Mouse (Mus musculus) mouse trophoblast stem cell (cell line): ENCODE data around the gene Itga6.

Experiments used
- in situ Hi-C, 2 experiments: fragments of 300-500 bp; cut with MseI, MboI; formaldehyde crosslinking; loops; 2 replicates in 1 of 2; 3 replicates in 1 of 2; pipeline ENCODE4 v1.15.1; 2025

Gene Itga6

DNA sequence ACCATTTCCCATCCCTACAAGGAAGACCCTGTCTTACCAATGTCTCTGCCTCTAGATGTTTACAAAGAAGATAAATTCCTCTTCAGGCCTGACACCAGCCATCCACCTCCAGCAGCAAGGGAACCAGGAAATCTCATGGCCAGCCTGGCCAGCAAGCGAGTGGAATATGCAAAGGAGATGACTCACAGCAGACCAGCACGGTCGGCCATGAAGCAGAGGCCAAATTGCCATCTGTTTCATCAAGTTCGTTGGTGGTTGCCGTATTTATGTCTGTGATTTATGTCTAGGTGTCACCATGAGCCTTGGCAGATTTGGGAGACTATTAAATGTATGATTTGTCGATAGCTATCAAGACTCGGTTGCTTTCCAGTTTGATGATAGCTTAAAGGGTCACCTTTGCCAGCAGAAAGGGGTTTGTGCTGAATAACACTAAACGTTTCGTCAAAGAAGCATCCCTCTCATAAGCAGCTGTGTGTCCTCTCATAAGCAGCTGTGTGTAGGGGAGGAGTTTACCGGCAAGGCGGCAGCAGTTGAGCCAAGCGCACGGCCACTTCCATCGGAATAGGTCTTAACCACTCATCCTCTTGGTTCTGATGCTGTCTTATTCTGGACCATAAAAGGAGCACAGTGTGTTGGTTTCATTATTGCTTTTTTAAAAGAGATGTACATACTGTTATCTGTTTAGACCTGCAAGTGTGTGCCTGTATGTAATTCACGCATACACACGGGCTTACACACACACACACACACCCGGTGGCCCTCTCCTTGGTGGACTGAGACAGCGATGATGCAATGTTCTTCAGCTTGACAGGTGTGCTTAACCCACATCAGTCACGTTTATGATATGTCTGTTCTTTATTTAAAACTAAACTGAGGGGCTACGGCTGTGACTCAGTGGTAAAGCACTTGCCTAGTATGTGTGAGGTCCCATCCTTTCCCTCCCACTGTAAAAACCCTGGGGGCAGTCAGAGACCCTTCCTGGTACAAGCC, 14.5 kb upstream of the Itga6 start:
- in situ Hi-C loops = no loop called here

DNA sequence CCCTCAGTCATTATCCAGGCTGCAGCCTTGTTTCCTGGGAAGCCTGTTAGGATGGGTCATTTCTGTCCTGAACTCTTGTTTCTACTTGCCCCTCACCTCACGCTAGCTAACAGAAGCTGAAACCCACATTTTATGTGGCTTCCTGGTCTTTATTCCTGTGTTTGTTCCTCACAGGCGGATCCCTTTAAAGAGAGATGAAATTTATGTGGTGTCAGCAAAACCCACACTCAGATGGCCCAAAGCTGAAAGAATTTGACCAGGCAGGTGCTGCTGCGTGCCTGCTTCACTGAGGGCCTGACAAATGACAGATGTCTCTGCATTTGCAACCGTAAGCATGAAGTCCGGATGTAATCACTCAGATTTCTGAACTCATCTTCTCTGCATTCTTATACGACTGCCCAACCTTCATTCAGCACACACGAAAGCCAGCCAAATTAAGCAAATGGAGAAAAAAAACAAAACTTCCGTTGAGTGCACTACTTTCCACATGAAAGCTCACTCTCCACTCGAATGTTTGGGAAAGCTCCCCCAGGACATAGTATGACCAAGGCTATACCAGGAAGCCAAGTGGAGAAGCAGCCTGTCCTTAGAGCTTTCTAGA, 10.5 kb upstream of the Itga6 start:
- in situ Hi-C loops = no loop called here

DNA sequence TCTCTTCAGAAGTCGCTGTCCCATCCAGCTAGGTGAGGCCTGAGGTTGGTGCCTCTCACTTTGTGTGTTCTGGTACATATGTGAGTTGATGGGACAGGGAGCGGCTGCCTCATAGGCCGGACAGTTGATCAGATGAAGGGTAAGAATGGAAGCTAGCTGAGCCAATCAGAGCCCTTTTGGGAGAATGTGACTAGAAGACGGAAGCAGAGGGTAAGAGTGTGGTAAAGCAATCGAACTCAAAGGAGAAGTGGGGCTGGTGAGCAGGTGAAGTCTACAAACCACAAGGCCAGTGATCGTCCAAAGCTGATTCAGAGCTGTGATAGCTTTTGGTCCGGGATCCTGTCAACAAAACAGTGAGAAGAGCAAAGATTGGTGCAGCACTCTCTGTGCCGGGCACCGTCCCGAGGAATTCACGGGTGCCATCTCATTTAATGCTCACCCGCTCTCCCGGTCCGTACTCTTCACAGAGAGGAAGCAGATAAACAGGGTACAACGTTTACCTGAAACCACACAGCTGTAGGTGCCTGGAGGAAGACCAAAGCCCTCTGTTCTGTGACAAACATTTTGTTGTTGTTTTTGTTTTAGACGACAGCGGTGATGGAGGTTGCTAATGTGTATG, 9.8 kb upstream of the Itga6 start:
- in situ Hi-C loops = no loop called here

DNA sequence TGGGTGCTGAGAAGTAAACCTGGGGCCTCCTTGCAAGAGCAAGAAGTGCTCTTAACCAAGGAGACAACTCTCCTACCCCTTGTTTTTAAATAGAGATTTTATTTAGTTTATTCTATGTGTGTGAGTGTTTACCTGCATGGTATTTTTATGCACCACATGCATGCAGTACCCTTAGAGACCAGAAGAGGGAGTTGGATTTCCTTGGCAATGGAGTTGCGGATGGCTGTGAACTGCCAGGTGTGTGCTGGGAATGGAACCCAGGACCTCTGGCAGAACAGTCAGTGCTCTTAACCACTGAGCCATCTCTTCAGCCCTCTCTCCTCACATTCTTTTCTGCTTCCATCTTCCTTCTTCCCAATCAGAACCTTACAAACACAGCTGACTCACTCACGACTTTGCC, 9.2 kb upstream of the Itga6 start:
- in situ Hi-C loops = no loop called here

DNA sequence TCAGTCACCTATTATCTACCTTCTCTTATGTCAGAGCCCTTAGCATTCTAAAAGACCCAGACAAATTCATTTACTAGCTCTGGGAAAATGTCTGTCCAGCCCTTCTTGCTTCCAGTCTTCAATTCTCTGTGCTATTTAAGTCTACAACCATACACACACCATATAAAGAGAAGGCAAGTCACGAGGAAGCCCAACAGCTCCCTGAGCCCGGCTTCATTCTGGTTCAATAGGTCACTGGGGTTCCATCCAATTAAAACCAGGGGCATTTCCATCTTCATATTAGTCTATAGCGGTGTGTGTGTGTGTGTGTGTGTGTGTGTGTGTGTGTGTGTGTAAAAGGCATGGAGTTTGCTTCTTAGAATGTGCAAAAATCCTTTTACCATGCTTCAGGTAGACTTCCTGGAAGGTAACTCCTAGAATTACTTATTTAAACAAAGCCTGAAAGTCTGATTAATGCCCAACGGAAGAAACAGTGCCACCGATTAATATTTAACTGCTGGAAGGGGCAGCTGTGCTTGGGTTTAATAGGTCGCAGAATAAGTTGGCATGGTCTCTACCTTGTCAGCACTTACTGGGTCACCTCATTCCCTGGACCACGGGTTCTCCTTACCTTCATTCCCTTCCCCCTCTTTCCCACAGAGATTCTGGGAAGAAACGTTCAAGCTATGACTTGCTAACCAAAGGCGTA, 6.1 kb upstream of the Itga6 start:
- in situ Hi-C loops = no loop called here

DNA sequence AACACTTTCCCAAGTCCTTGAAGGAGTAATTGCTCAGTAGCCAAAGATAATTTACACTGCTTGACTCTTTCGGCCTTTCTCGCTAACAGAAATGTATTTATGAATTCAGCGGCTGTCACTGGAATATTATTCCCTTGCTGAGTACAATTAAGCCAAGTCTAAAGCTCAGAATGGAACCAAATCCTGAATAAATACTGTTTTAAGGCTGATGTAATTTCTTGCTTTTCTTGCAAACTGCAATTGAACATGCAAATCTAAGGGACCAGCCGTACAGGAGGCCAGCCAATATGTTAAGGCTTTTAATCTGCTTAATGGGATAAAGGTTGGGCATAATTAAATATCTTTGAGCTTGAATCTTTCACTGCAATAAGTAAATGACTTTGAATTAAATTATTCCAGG, 2.9 kb upstream of the Itga6 start:
- in situ Hi-C loops = no loop called here

DNA sequence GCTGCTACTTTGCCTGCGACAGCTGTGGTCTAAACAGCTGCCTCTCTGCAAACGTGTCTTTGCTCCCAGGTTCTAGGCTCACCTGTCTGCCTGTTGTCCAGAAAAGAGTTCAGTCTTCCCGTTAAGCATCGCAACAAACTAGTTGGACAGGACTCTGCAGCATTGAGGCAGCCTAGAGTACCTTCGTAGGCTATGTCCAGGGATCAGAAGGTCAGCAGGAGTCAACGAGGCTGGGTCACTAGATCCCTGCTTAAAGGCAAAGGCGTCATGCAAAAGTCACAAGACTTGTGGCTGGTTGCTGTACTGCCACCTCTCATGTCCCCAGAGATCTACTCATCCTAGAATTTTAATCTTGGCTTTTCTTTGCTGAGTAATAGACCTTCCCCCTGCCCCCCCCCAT, 2.0 kb upstream of the Itga6 start:
- in situ Hi-C loops = no loop called here

DNA sequence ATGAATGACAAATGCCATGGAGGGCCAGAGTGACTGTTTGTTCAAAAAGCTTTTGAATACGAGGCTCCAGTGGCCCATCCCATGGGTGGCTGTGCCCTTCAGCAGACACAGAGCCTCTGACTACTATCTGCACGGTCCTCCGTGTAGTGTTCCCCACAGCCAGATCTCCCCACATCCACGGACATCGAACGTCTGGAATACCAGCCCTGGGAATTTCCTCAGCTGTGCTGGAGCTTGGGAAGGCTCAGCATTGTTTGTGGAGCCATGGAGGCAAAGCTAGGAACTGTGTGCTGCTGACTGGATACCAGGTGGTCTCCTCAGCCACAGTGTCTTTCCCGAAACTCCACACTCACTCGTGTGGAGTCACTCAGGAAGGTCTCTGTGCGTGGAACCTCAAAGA, 1.1 kb upstream of the Itga6 start:
- in situ Hi-C loops = no loop called here

DNA sequence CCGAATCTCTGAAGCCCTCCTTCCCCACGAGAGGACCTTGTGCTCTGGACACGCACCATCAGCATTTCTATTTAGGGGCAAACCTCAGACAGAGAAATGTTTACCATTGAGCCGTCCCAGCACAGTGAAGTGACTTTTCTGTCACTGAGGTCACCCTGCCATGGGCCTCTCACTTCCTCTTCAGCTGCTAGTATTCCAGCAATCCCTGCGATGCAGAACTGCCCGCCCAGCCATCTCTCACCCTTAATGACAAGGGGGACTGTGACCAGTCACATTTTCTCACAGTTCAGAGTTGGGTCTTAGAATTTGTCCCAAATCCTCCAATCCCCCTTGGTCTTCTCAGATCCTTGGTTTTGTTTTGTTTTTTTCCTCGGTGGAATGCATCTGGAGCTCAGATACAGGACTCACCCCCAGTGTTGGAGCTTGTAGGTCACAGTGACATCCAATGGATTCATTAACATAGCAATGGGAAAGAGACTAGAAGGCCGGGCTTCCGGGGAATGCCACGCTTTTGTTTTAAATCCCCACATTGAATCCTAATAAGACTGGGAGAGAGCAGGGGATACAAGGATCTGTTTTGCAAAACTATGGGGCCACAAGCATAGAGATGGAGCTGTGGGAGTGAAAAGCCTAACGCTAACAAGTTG, 432 bp upstream of the Itga6 start:
- in situ Hi-C loops = no loop called here

DNA sequence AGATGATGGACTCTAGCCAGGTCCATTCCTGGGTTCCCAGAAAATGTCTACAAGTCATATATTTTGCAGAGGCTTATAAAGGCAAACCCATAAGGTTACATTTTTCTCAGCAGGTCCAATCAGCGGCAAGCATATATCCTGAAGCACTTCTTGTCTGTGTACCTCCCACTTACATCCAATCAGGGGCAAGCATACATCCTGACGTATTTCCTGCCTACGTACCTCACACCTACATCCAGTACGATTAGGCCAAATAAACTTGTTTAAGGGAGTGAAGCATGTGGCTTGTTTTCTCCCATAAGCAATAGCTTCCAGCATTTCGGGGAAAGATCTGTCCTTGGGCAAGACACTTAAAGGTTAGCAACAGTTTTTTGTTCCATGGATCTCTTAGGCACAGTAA, 3.0 kb downstream of the Itga6 start:
- in situ Hi-C loops = no loop called here

DNA sequence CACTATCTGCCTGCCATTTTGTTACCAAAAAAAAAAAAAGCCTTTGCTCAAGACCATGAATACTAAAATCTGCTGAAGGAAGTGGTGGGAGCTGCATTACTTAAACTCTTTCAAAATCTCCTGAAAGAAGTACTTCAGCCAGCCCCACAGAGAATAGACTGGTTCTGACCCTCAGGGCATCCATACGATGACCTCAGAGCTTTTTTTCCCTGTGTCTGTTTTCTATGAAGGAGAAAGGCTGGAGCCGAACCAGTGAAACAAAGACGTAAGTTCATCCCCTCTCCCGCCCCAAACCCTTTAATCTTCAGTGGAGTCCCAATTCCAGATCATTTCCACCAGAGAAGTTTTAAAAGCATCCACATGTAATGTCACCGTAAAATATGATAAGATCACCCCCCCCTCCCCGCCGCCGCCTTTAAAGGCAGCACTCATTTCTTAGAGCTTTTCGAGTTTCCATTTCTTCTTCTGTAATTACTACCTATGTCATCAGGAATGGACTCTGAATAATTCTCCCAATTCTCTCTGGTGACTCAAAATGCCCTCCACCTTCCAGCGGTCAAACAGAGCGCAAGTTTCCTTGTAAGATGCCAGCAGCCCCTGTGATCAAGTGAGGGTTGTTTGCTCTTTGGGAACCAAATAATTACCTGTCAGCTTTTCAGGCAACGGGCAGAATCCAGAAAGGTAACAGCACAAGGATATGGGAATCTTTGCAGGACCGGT, 4.1 kb downstream of the Itga6 start:
- in situ Hi-C loops = no loop called here

DNA sequence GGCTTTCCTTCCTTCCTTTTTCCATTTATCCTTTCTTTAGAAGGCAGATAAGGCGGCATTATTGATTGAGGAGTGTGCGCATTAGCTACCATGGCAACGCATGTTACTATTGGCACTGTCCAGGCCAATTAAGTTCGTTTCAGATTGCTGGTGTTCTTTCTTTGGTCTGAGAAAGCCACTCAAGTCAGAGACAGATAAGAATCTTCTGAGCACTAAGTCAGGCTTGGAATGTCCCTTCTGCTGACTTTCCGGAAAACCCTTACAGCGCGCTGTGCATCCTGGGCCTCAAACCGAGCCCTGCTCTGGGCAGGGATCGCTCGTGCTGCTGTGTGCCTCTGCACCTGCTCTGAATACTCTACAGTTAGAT, 4.7 kb downstream of the Itga6 start:
- in situ Hi-C loops = no loop called here

DNA sequence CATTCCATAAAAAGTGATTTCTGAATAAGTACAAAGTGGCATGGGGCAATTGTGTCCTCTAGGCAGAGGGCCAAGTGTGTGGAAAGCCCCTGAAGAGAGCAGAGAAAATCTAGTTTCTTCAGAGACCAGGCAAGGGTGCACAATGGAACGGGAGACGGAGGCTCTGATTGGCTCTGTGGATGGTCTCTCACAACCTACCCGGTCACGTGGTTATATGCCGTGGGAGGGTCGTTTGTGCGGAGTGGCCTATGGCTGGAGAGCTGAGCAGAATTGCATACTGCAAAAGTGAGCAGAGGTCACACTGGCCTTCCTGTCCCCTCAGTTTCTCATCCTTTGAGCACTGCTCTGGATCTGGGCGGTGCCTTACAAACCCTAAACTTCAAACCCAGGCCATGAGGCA, 5.9 kb downstream of the Itga6 start:
- in situ Hi-C loops = no loop called here

DNA sequence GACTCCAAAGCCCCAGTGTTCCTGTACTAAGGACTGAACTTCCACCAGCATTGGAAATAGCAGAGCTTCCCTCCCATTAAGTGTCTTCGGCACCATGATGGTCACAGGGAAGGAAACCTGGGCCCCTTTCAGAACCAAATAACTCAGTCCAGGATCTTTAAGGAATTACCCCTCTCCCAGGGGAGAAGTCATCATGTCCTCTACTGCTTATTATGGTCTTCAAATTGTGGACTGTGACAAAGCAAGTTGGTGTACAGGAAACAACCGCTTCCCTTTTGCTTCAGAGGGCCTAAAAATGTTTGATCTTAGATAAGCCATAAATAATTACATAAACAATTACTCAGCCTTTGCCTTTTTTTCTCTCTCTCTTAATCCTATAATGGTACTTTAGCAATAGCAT, 6.4 kb downstream of the Itga6 start:
- in situ Hi-C loops = no loop called here

DNA sequence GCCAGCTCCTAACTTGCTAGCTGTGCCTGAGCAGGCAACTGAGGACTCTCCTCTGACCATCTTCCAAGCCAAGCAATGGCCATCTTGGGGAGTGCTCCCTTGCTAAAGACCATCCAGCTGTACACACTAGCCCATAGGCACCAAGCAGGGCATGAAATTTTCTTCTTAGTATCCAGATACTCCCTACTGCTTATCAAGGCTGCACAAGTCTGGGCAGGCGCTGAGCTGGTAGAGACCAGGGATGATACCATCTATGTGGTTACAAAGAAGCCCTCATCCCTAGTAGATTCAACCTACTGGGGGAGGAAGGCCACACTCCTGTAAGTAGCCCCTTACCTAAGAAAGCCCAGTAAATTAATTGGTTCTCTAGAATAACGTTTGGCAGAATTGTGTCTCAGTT, 7.0 kb downstream of the Itga6 start:
- in situ Hi-C loops = no loop called here

DNA sequence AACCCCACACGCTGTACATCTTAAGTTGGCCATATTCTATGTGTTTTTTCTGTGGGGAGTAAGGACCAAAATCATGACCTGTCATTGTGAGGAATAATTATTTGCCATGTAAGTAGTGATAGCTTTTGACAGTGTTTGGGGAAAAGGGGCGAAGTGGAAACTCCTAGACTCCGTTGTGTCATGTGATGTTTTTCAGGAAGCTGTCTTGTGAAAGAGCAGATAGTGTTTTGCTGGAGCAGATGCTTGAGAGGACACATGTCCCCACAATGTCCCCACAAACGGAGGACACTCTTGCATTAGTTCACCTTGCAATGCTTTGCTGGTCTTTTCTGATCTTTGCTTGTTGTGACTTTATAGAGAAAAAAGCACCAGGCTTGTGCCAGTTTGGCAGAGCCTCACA, 7.7 kb downstream of the Itga6 start:
- in situ Hi-C loops = no loop called here

DNA sequence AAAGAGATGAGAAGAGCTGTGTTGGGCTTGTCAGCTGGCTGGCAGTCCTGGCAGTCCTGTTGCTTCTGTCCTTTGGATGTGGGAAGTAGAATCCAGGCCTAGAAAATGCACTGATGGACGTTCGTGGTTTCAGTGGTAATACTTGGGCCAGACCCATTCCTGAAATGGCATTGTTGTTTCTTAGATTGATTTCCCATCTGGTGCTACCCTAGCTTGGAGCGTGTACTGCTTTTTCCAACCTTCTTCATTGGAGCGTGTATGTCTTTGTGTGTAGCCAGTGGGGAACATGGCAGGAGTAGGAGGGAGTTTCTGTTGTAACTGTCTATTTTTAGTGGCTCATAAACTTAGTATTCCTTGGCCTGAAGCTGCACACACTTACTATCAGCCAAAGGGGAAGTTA, 10.3 kb downstream of the Itga6 start:
- in situ Hi-C loops = no loop called here

DNA sequence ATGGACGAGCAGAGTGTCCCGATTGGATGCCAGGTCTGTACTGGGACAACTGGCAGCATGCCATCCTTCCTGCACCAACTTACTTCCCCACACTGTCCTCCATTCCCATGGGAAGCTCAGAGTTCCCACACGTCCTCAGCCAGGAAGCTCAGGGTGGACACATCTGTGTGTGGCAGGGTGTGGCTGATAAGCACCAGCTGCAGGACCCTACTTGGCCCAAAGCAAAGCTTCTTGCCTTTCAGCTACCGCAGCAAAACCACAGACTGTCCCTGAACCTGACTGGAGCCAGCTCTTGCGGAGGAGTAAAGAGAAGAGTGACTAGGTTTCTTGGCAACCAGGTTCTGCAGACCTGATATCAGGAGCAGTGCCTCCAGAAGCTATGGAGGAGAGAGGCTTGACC, 11.7 kb downstream of the Itga6 start:
- in situ Hi-C loops = no loop called here

DNA sequence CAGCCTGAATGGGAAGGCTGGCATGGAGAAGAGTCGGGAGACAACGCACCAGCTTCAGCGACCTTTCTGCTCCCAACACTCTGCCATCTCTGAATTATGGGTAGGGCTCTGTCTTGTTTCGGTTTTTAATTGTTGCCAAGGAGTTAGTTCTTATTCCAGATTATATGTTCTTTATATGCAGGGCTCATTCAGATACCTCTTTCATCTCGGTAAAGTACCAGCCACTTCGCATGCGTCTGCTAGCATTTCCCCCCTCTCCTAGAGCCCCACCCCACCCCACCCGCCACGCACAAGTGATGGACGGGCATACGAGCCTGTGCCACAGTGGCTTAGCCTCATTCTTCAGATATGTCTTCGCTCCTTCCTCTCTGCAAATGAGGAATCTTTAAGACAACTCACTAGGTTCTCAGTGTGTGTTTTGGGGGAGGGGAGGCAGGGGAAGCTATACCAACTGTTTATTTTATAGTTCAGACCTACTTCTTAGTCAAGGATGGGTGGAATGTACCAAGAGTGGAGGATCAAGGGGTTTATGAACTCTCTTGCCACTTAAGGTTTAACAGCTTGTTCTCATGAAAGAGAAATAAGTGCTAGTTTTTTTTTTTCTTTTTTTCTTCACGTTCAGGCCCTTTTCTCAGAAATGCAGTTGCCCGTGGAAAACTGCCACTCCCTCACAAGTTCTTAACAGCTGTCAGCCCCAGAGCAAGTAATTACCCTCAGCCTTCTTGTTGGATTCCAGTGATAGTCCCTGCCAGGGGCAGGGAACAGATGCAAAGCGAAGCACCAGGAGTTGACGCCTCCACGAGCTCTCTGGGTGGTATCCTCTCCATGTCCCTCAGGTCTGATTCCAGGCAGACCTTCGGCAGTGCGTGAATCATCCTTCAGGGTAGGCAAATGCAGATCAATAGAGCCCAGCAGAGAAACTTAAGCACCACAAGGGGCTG, 13.4 kb downstream of the Itga6 start:
- in situ Hi-C loops = no loop called here

DNA sequence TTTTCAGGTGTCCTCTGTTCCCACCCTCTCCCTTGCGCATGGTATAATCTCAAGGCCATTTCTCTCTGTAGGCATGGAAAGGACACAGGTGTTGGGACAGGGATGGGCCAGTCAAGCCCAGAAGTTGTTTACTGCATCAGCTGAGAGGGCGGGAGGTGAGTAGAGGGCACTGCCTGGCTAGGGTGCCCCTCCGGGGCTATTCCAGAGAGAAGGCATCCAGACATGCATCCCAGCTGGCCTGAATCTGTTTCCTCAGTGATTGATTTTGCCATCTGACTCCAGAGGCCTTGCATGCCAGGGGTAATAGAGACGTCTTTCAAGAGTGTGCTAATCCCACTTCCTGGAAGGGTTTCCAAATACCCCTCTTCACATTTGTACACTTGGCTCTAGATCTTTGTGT, 14.7 kb downstream of the Itga6 start:
- in situ Hi-C loops = no loop called here
